Mouse (Mus musculus): Measurements from ENCODE around the gene Rngtt. TPM values are rescaled to one million over a fixed set of nuclear protein-coding genes. Genes with fewer than 3 reads are reported as not detected.

The Rngtt gene
- total RNA-seq, 2 experiments from 2014 or later: 11.2 to 12.1 TPM

DNA sequence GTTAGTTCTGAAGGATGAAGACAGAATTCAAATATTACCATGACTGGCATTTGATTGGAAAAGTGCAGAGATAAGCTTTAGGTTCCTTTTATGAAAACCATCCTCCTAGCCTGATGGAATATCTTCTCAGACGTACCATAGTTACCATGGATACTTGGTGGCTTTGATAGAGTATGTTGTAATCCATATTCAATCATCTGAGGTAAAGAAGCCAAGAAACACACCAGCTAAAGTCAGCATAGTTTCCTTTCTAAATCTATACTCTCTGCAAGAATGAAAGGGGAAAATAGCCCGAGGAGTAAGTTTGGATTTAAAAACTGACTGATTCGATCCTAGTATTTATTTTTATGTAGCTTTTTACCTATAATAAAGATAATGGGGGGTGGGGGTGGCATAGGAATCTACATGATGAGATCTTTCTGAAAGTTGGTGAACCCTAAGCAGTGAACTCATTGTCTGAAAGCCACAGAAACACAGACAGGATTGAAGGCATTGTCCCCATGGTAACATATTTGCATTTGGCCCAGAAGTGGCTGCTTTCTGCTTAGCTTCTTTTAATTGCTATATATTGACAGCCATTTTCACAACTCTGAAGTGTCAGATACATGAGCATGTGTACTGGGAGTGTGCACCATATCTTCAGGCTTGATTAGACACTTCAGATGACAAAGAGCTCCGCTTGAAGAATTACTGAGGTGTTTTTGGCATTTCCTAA is 188.2 kb downstream of the Rngtt start:
- intact Hi-C loops (cut with DNase I): no loop called here
- DNase-seq: no peak

DNA sequence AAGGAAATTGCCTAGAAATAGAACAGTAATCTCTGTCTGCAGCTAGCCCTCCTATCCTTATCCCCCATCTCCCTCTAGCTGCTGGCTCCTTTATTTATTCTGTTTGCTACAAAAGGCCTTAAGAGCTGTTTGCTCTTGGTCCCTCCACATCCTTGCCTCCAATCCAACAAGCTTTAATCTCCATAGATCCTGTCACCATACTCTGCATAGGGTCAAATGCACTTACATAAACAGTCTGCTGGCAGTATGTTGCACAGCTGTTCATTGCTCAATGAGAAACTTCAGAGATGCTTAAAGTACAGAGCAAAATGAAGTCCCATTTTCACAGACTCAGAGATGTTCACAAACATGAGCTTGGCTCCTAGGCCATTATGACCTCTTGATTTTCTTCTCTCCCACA is 196.5 kb downstream of the Rngtt start:
- intact Hi-C loops (cut with DNase I): no loop called here
- no peak for DNase-seq

DNA sequence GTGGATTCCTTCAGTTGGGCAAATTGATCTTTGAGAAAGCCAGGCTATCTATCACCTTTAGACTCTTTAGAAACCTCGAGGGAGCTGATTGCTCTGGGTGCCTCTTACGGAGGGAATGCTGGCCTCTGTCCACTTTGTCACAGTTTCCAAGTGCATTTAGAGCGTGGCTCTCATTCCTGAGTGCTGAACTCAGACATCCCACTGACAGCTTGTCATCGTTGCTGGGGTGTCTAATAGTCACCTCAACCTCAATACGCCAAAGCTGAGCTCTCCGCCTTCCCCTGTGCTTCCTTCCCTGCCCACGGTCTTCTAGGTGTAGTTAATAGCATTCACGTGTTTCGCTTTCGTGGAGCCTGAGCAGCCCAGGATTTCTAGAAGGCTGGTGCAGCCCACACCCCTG is 200.4 kb downstream of the Rngtt start:
- peak in 1 of 2 experiments; percentile 45 for DNase-seq
- intact Hi-C loops (cut with DNase I): no loop called here

DNA sequence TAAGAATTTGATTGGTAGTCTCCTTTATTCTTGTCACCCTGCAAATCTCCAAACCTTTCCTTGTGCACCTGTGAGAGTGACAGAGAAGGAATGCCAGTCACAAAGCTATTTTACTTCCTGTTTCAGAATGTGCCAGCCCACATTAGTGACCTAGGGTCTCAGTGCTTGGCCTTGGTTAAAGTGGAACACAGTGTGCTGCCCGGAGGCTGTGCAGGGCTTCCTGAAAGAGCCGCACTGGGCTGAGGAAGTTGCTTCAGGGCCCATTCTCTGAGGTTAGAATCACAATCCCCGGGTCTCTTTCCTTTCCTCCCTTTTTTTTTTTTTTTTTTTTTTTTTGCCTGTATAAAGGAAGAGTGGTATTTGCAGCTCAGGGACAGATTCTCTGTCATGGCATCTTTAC is 203.3 kb downstream of the Rngtt start:
- DNase-seq: no peak
- intact Hi-C loops (cut with DNase I): no loop called here

DNA sequence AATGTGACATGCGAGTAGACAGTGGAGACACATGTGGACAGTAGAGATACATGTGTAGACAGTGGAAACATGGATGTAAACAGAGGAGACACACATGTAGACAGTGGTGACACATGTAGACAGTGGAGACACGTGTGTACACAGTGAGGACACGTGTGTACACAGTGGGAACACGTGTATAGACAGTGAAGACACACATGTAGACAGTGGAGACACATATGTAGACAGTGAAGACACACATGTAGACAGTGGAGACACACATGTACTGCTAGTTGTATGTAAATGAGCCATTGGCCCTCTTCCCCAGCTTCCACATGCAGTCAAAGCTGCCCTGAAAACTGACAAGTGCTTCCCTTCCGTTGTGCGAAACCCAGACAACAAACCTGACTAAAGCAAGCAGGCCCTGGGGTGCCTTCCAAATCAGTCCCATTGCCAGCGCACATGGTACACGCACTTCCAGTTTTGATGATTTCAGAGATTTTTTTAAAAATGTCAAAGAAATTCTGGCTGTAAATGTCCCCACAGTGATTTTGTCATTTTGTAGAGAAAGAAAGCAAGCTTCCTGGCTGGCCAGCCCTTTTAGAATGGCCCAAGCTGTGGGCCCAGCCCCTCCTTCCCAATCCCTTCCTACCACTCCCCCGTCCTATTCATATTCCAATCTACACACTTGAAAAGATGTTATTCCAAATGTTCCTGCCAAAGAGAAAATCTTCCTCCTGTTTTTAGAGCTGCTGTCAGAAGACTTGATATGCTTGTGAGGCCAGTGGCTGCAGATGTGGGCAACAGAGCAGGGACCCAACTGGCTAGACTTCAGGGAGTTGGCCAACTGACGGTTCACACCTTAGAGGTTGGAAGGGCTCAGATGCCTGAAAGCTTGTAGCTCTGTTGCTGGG is 204.2 kb downstream of the Rngtt start:
- intact Hi-C loops (cut with DNase I): no loop called here
- no peak for DNase-seq

DNA sequence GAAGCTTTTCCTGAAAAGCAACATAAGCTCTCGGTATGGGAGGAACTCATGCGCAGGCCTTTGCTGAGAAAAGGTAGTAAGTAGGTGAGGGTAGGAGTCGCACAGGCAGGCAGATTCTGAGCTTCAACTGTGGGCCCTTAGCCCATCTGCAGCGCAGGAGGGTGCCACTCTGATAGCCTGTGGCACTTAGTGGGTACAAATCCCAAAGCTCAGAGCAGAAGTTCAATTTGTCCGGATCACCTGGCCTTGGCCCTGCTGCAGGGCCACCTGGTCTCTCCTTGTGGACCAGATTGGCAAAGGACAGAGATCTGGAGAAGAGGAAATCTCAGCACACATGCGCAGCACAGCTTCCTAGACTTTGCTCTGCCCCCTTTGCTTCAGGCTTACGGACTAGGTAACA is 210.1 kb downstream of the Rngtt start:
- intact Hi-C loops (cut with DNase I): no loop called here

DNA sequence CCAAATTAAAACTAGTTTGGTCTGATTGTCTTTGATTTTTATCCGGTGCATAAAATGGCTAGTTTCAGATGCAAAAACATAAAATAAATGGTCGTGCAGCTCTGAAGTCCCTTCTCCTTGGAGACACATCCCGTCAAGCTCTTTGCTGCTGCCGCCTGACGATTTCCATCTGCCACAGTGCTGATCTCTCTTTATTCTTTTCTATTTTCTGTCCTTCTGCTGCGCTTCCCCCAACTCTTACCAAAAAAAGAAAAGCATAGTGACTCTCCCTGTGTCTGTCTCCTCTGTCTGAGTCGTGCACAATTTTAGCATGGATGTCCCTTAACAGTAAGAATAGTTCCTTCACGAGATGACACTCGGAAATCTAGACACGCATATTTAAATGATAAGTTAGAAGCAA is 210.8 kb downstream of the Rngtt start:
- intact Hi-C loops (cut with DNase I): no loop called here
- DNase-seq: no peak

More for the DNA sequence above, 210.1 kb downstream of the Rngtt start:
- DNase-seq: no peak

DNA sequence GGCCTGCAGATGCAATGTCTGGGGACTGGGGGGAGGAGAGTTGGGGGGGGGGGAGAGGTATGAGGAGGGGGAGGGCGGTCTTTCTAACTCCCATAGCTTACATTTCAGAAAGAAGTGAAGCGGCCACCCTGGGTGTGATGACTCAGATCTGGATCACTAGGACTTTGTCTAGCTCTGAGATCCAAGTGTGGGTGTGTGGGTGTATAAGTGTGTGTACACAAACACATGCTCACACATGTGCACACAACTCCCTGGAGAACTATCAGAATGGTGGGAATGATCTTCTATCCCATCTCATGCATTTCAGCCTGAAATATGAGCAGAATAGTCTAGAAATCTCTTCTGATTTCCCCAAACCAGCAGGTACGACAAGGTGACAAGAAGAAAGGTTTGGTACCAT is 213.7 kb downstream of the Rngtt start:
- no peak for DNase-seq
- intact Hi-C loops (cut with DNase I): no loop called here

DNA sequence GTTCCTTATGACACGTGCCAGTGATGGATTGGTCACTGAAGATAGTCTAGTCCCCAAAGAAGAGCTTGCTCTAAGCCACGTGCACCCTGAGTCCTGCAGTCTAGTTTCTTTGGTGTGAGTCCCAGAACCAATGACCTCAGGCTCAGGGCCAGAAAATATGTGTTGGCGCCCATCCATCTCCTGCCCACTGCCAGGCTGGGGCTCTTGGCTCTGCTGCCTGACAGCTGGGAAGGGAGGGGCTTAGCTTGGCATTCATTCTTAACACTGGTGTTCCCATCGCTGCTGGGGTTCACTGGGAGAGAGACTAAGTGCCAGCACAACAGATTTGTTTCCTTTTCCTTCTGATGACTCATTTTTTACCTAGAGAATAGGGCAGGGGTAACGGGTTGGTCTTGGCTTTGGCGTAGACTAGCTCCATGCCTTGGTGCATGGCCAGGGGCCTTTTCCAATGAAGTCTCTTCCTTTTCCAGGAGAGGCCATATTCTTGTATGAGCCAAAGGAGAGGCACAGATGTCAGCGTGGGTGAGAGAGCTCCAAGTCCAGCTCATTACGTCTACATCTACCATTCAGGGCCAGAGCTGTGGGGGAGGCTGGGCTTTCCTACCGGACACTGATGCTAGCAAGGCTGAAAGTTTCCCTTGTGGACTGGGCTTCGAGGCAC is 214.5 kb downstream of the Rngtt start:
- peak; percentile 43 to 67 for DNase-seq
- intact Hi-C loops (cut with DNase I): no loop called here

DNA sequence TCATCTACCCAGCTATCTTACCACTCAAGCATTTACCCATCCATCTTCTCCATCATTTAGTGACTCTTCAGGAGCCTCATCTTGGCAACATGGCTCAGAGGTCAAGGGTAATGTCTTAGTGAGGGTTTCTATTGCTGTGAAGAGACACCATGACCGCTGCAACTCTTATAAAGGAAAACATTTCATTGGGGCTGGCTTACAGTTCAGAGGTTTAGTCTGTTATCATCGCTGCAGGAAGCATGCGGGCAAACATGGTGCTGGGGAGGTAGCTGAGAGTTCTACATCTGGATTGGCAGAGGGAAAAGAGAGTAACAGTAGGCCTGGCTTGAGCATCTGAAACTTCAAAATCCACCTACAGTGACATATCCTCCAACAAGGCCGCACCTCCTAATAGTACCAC is 215.2 kb downstream of the Rngtt start:
- intact Hi-C loops (cut with DNase I): no loop called here
- no peak for DNase-seq

DNA sequence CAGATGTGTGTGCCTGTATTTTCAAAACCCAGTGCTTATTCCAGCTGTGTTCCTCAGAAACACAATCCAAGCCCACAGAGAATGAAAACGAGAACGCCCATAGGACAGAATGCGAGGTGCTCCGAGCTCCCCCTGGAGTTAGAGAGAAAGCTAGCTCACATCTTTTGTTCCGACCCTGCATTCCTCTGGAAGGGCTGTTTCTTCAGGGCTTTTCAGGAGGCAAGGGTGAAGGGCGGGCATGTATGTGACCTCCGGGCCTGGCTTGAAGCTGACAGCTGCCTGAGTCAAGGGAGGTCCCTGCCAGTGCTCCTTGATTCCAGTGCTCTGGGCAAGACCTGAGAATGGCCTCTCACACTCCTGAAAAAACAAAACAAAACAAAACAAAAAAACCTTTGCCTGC is 216.0 kb downstream of the Rngtt start:
- intact Hi-C loops (cut with DNase I): no loop called here
- DNase-seq: no peak

DNA sequence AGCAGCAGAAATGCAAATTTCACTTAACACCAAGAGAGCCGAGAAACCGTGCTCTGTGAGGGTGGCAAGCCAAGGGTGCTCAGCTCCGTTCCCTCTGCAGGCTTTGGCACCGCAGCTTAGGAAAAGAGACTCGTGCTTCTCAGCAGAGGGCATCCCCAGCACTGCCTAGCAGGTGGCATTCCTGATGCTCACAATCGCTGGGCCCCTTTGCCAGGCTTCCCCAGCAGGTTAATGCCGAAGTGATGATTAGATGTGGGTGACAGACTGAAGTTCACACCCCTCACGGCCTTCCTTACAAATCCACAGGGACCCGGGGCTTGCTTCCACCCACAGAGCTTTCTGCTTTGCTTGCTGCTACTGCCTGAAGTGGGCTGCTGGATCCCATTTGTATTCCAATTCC is 216.6 kb downstream of the Rngtt start:
- intact Hi-C loops (cut with DNase I): no loop called here

DNA sequence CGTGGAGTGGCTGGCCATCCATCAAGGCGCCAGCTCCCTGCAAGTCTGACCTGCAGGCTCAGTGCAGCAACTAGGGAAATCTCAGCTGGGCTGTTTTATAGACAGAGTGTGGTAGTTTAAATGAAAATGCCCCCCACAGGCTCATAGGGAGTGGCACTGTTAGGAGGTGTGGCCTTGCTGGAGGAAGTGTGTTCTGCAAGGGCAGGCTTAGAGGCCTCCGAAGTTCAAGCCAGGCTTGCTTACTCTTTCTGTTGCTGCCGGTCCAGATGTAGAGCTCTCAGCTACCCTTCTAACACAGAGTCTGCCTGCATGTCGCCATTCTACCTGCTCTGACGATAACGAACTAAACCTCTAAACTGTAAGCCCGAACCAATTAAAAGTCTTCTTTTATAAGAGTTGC is 222.5 kb downstream of the Rngtt start:
- intact Hi-C loops (cut with DNase I): no loop called here
- DNase-seq: no peak

More for the DNA sequence above, 216.6 kb downstream of the Rngtt start:
- DNase-seq: no peak

DNA sequence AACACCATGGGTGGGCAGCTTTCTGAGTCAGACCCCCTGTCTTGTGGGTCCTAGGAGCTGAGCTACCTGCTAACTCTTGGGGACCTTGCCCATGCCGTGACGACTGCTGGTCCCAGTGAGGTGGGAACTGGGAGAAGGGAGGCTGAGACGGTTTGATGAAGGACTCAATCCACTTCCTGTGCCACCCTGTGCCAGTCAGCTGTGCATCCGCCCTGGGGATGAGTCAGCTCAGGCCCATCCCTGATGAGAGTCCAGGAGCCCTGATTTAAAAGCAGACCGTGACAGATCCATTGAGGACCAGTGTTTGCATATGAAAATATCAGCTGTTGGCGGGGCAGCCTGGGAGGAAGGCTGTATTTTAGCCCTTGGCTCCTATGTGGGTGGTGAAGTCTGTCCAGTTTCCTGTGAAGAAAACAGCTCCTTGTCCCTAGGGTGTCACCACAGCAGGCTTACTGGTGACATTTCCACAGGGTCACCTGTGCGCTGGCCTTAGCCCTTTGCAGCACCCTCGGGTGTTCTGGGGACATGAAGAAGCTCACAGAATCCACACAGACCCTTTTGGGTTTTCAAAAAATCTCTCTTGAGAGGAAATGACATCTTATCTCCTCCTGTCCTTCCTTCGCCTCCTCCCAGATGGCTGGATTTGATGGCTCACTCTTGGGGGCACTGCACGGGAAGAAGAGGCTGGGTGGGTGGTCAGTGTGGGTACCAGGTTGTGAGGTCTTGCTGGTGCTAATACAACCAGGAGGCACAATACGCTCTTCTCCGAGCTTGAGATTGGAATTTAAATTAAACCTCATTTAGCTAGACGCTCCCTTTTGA is 234.9 kb downstream of the Rngtt start:
- intact Hi-C loops (cut with DNase I): no loop called here
- no peak for DNase-seq

DNA sequence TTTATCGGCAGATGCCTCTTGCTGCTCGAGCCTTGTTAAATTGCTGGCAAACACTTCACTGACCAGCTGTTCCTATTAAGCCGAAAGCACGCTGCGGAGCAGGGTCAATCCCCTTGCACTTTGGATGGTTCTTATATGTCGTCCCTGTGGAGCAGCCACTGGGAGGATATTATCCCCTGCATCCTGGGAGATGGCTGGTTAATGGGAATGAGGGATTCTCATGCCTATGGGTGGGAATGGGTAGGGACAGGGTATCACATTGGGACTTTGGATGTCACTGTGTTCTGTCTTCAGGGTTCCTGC is 235.4 kb downstream of the Rngtt start:
- intact Hi-C loops (cut with DNase I): no loop called here
- DNase-seq: no peak

DNA sequence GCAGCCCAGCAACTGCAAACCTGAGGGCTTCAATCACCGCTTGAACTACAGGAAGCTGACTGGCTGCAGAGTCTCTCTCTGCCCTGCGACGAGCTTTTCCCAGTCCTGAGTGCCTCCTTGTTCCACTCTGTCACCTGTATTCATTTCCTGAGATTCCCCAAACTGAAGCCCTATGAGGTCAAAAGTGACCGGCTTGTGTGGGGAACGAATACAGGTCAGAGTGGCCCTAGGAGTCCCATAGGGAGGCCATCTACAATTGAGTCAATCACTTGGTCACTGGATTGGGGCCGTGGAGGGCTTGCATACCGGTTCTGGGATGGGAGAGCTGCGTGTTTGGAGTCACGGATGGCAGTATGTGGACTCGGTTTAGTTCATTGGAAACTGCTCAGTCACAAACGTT is 236.2 kb downstream of the Rngtt start:
- DNase-seq: no peak
- intact Hi-C loops (cut with DNase I): no loop called here

DNA sequence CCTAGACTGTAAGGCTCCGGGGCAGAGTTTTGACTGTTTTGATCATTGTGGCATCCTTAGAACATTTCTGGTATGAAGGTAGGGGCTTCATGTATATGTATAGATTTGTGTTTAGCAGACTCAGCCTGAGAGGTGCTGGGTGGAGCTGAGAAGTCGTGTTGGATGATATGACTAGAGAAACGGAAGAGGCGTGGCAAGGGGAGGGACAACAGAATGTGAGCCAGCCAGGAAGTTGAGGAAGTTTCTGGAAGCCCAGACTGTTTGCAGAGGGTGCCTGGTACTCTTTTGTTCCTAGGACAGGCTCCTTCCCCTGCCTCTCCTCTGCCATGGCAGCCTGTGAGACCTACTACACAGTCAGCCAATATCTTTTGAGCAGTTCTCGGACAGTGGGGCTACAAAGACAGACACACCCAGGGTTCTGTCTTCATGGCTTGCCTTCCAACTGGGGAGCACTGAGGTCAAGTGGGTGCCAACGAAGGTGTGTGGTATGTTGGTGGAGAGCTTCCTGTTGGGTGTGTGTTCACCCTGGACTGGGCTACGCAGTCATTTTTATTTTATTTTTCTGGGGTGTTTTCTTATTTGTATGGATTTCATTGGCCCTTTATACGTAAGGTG is 237.3 kb downstream of the Rngtt start:
- intact Hi-C loops (cut with DNase I): no loop called here
- no peak for DNase-seq

DNA sequence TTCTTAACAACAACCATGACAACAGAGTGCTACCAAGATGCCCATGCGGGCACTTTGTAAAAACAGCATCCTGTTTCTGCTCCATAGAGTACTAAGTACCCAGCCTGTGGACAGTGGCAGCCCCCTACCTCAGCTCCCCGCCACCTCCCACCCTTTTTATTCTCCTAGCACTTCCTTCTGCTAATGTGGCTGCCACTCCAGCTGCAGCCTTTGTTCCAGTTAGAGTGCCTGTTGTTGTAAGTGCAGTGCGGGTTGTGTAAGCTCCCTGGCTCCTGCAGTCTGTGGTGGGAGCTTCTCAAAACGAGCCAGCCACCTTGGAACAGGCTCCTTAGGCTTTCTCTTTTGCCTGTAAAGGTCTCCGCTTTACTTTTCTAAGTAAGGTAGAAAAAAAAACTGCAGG is 239.5 kb downstream of the Rngtt start:
- intact Hi-C loops (cut with DNase I): no loop called here
- no peak for DNase-seq

Data from heart, postnatal 14 days (tissue).